Mouse (Mus musculus) MEL (cell line): ENCODE data around the gene Srbd1. TPM values are rescaled to one million over a fixed set of nuclear protein-coding genes. Genes with fewer than 3 reads are reported as not detected.

Source experiments
- DNase-seq: peaks from one replicate; pipeline ENCODE4 v3.0.0; 2011; ENCODE audit warnings: low read depth, low spot score
- H3K27ac ChIP-seq: 2 replicates; pipeline ENCODE4 v1.5.1; 2012; ENCODE audit warnings: low read depth, mild to moderate bottlenecking, control low read depth, low read length, moderate library complexity; ENCODE audit not compliant: control insufficient read depth
- H3K27me3 ChIP-seq, 2 experiments: fragments of 150-350 bp in 1 of 2; sonication (generic) in 1 of 2; 2 replicates each; pipeline ENCODE4 v1.6.1; 2012; ENCODE audit warnings: low read length in 2 of 2, mild to moderate bottlenecking in 2 of 2, improper control_type of control experiment in 1 of 2, moderate library complexity in 1 of 2; ENCODE audit not compliant: insufficient read depth in 2 of 2, control insufficient read depth in 1 of 2
- H3K36me3 ChIP-seq, 2 experiments: 2 replicates each; pipeline ENCODE4 v1.6.1; 2012 to 2014; ENCODE audit warnings: low read length in 2 of 2, improper control_type of control experiment in 1 of 2, inconsistent platforms in 1 of 2, mild to moderate bottlenecking in 1 of 2; ENCODE audit not compliant: insufficient read depth in 2 of 2, control insufficient read depth in 1 of 2
- H3K4me1 ChIP-seq, 2 experiments: fragments of 150-350 bp in 1 of 2; sonication (generic) in 1 of 2; 2 replicates each; pipeline ENCODE4 v1.6.1; 2012; ENCODE audit warnings: low read length in 2 of 2, improper control_type of control experiment in 1 of 2, mild to moderate bottlenecking in 1 of 2; ENCODE audit not compliant: insufficient read depth in 2 of 2, control insufficient read depth in 1 of 2
- H3K4me3 ChIP-seq, 2 experiments: fragments of 150-350 bp in 1 of 2; sonication (generic) in 1 of 2; 2 replicates each; pipeline ENCODE4 v1.5.1; 2012; ENCODE audit warnings: low read depth in 2 of 2, low read length in 2 of 2, mild to moderate bottlenecking in 2 of 2, moderate library complexity in 2 of 2, control low read depth in 1 of 2, improper control_type of control experiment in 1 of 2; ENCODE audit not compliant: control insufficient read depth in 1 of 2, insufficient read depth in 1 of 2
- H3K79me2 ChIP-seq: 2 replicates; pipeline ENCODE4 v1.6.1; 2012; ENCODE audit warnings: mild to moderate bottlenecking, low read length, moderate library complexity; ENCODE audit not compliant: control insufficient read depth, poor library complexity, insufficient read depth
- H3K9ac ChIP-seq: 2 replicates; pipeline ENCODE4 v1.6.1; 2012; ENCODE audit warnings: low read depth, mild to moderate bottlenecking, control low read depth, low read length, moderate library complexity; ENCODE audit not compliant: control insufficient read depth, poor library complexity, severe bottlenecking
- H3K9me3 ChIP-seq: fragments of 150-350 bp; sonication (generic); replicated peaks from 2 replicates; pipeline ENCODE4 v1.6.1; 2012; ENCODE audit warnings: mild to moderate bottlenecking, low read length, improper control_type of control experiment, moderate library complexity; ENCODE audit not compliant: insufficient read depth
- BHLHE40 ChIP-seq: IDR thresholded peaks from 2 replicates; pipeline ENCODE4 v1.6.1; 2012; ENCODE audit warnings: low read depth, mild to moderate bottlenecking, inconsistent platforms, low read length, improper control_type of control experiment, borderline replicate concordance
- CTCF ChIP-seq, 3 experiments: IDR thresholded peaks in 2 of 3; conservative IDR thresholded peaks in 1 of 3; 2 replicates each; pipeline ENCODE4 v1.5.1; 2011 to 2012; ENCODE audit warnings: low read length in 3 of 3, low read depth in 2 of 3, mild to moderate bottlenecking in 2 of 3, improper control_type of control experiment in 1 of 3, inconsistent platforms in 1 of 3, mixed read lengths in 1 of 3, moderate library complexity in 1 of 3; ENCODE audit not compliant: control insufficient read depth in 1 of 3, insufficient read depth in 1 of 3, poor library complexity in 1 of 3, severe bottlenecking in 1 of 3
- ETS1 ChIP-seq: IDR thresholded peaks from 2 replicates; pipeline ENCODE4 v1.6.1; 2012; ENCODE audit warnings: low read depth, mild to moderate bottlenecking, inconsistent platforms, low read length, improper control_type of control experiment, moderate library complexity
- GABPA ChIP-seq: IDR thresholded peaks from 2 replicates; pipeline ENCODE4 v1.6.1; 2012; ENCODE audit warnings: low read depth, mild to moderate bottlenecking, inconsistent platforms, low read length, improper control_type of control experiment, moderate library complexity
- MAFK ChIP-seq: IDR thresholded peaks from 2 replicates; pipeline ENCODE4 v1.6.1; 2011; ENCODE audit warnings: low read depth, mild to moderate bottlenecking, low read length, improper control_type of control experiment, borderline replicate concordance
- MAX ChIP-seq: IDR thresholded peaks from 2 replicates; pipeline ENCODE4 v1.6.1; 2011; ENCODE audit warnings: low read length, improper control_type of control experiment
- MAZ ChIP-seq: IDR thresholded peaks from 2 replicates; pipeline ENCODE4 v1.6.1; 2012; ENCODE audit warnings: low read depth, mild to moderate bottlenecking, inconsistent platforms, low read length, improper control_type of control experiment
- MEF2A ChIP-seq: IDR thresholded peaks from 2 replicates; pipeline ENCODE4 v1.6.1; 2014; ENCODE audit warnings: low read depth, mild to moderate bottlenecking, inconsistent platforms, low read length, improper control_type of control experiment; ENCODE audit not compliant: poor library complexity, insufficient replicate concordance, severe bottlenecking; ENCODE audit errors: extremely low read depth
- MYB ChIP-seq: IDR thresholded peaks from 2 replicates; pipeline ENCODE4 v1.6.1; 2011; ENCODE audit warnings: mild to moderate bottlenecking, low read depth, low read length, improper control_type of control experiment
- NRF1 ChIP-seq: IDR thresholded peaks from 2 replicates; pipeline ENCODE4 v1.6.1; 2014; ENCODE audit warnings: low read depth, mild to moderate bottlenecking, inconsistent platforms, low read length, improper control_type of control experiment, moderate library complexity; ENCODE audit not compliant: poor library complexity, insufficient read depth, severe bottlenecking
- POLR2A ChIP-seq, 2 experiments: IDR thresholded peaks; 2 replicates each; pipeline ENCODE4 v1.6.1; 2011 to 2012; ENCODE audit warnings: low read length in 2 of 2, mild to moderate bottlenecking in 2 of 2, control low read depth in 1 of 2, improper control_type of control experiment in 1 of 2, low read depth in 1 of 2, moderate library complexity in 1 of 2; ENCODE audit not compliant: control insufficient read depth in 1 of 2, insufficient read depth in 1 of 2, poor library complexity in 1 of 2
- POLR2AphosphoS5 ChIP-seq: IDR thresholded peaks from 2 replicates; pipeline ENCODE4 v1.6.1; 2012; ENCODE audit warnings: low read depth, borderline replicate concordance, mild to moderate bottlenecking, inconsistent platforms, low read length, moderate library complexity, mixed read lengths
- TBP ChIP-seq: IDR thresholded peaks from 2 replicates; pipeline ENCODE4 v1.8.0; 2011; ENCODE audit warnings: low read depth, low read length, improper control_type of control experiment
- USF1 ChIP-seq: IDR thresholded peaks from 2 replicates; pipeline ENCODE4 v1.6.1; 2014; ENCODE audit warnings: low read depth, mild to moderate bottlenecking, inconsistent platforms, low read length, improper control_type of control experiment, moderate library complexity
- USF2 ChIP-seq, 2 experiments: IDR thresholded peaks; 2 replicates each; pipeline ENCODE4 v1.6.1; 2011 to 2012; ENCODE audit warnings: improper control_type of control experiment in 2 of 2, low read length in 2 of 2, borderline replicate concordance in 1 of 2, inconsistent platforms in 1 of 2, low read depth in 1 of 2, mild to moderate bottlenecking in 1 of 2; ENCODE audit not compliant: insufficient read depth in 1 of 2
- ZC3H11A ChIP-seq: IDR thresholded peaks from 2 replicates; pipeline ENCODE4 v1.6.1; 2012; ENCODE audit warnings: low read depth, mild to moderate bottlenecking, inconsistent platforms, low read length, improper control_type of control experiment
- ZKSCAN1 ChIP-seq: IDR thresholded peaks from 2 replicates; pipeline ENCODE4 v1.6.1; 2012; ENCODE audit warnings: low read depth, mild to moderate bottlenecking, inconsistent platforms, low read length, improper control_type of control experiment, moderate library complexity
- ZMIZ1 ChIP-seq: IDR thresholded peaks from 2 replicates; pipeline ENCODE4 v1.6.1; 2012; ENCODE audit warnings: low read depth, mild to moderate bottlenecking, inconsistent platforms, low read length, improper control_type of control experiment, moderate library complexity
- polyA plus RNA-seq, 2 experiments: library from polyadenylated mRNA; stranded (reverse) in 1 of 2; unstranded in 1 of 2; fragments of >175 nt in 1 of 2; fragments of >200 nt in 1 of 2; gene quantifications; 2 replicates each; pipeline versions ENCODE4 v1.2.1 to v1.2.4; 2012; ENCODE audit warnings: low replicate concordance in 2 of 2, low read depth in 1 of 2; ENCODE audit not compliant: insufficient read length in 2 of 2, insufficient read depth in 1 of 2, missing spikeins in 1 of 2
- total RNA-seq: library from RNA; depleted of rRNA; stranded (reverse); fragments of 300-350 nt; gene quantifications from 2 replicates; pipeline ENCODE4 v1.2.3, GENCODE M21; 2012

The Srbd1 gene
- total and polyA plus RNA-seq, 3 experiments = 14.9 to 30.5 TPM; not detected in 1

DNA sequence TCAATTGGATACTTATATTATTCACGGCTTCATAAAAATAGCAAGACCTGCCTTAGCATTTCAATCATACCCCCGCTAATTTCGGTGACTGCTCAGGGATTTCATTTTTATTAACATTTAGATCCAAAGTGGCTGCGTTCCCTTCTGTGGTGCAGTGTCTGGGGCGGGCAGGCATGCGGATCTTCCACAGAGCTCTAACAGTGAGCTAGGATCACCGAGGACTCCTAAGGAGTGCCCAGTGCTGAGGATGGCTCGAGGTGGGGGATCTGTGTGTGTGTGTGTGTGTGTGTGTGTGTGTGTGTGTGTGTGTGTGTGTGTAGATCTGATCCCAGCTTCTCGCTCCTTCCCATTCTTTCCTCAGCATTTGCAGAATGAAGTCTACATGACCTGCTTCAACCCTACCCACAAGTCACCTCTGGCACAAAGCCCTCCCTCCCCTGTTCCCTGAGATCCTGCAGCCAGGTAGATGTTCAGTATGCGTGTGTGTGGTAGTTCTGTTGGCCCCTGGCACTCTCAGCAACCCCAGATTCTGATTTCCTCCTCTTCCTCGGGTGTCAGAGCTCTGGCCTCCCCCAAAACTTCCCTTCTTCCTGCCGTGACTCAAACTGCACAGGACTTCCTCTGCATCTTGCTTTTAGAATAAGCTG, 200.9 kb downstream of the Srbd1 start:
- DNase-seq = no peak
- Histone ChIP-seq H3K27me3 (peaks cover 0 to 2% of the 10 kb centered on the region in 2 experiments; a peak in 2 of 4 replicates), H3K4me3 (no peak overlapping the region), H3K9me3 (no peaks in the 10 kb centered on the region), H3K79me2 (no peaks in the 10 kb centered on the region), H3K4me1 (no peaks in the 10 kb centered on the region), H3K36me3 (no peaks in the 10 kb centered on the region), H3K27ac (no peak overlapping the region), H3K9ac (no peak overlapping the region)
- no peak for TF ChIP-seq NRF1
- no peak for TF ChIP-seq ZKSCAN1

DNA sequence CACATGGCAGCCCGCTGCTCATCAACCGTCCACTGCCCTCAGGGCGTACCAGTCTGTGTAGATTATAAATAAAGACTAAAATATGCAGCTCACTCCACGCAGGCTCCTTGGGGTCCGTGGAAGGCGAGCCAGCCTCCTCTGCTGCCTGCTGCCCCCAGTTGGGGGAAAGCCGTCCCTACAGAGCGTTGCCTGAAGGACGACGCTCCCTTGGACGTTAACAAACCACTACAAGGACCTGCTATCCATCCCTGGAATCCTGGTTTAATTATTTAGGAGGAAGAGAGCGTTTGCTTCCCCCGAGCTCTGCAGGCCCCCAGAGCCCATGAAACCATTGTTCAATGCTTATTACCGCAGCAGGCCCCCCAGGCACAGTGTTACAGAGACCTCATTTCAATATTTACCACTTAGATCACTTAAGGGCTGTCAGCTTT, 201.4 kb downstream of the Srbd1 start:
- TF ChIP-seq GABPA (no peak), ETS1 (no peak), POLR2AphosphoS5 (no peak), MEF2A (no peak), USF1 (no peak), ZKSCAN1 (no peak), MAX (no peak), USF2 (IDR thresholded peaks at IDR 0.05; ENCODE audit: borderline replicate concordance in 1 of 2, insufficient read depth in 1 of 2, low read depth in 1 of 2, low read length in 2 of 2) (no peak), ZMIZ1 (no peak), MYB (no peak), POLR2A (IDR thresholded peaks at IDR 0.05; ENCODE audit: control insufficient read depth in 1 of 2, insufficient read depth in 1 of 2, low read depth in 1 of 2, low read length in 2 of 2, poor library complexity in 1 of 2) (no peak), BHLHE40 (no peak), CTCF (IDR thresholded peaks at IDR 0.05 in 2 of 3, conservative IDR thresholded peaks at IDR 0.05 in 1 of 3; ENCODE audit: control insufficient read depth in 1 of 3, insufficient read depth in 1 of 3, low read depth in 2 of 3, low read length in 3 of 3, poor library complexity in 1 of 3, severe bottlenecking in 1 of 3) (no peak), MAFK (no peak), MAZ (no peak), ZC3H11A (no peak), TBP (no peak)
- Histone ChIP-seq H3K9me3 (no peaks in the 10 kb centered on the region), H3K27ac (no peak overlapping the region), H3K27me3 (peaks cover 0 to 2% of the 10 kb centered on the region in 2 experiments; a peak in 2 of 4 replicates), H3K4me3 (no peak overlapping the region), H3K79me2 (no peaks in the 10 kb centered on the region), H3K36me3 (no peaks in the 10 kb centered on the region), H3K4me1 (no peaks in the 10 kb centered on the region), H3K9ac (no peak overlapping the region)
- no peak for DNase-seq
